Mouse (Mus musculus) forebrain, embryonic 13.5 days (tissue): ENCODE measurements around the gene Dio2. TPM values are rescaled to one million over a fixed set of nuclear protein-coding genes. Genes with fewer than 3 reads are reported as not detected.

Experiments used
- ATAC-seq: fragments of 200-750 bp; cut with Nextera tagmentation; 2 replicates; pipeline ENCODE4 v1.8.0; 2017
- H3K27ac ChIP-seq: fragments of 300-500 bp; sonication (generic); 2 replicates; pipeline ENCODE4 v1.5.1; 2015; ENCODE audit warnings: inconsistent platforms, mild to moderate bottlenecking, moderate library complexity
- H3K27me3 ChIP-seq: fragments of 300-500 bp; sonication (generic); 2 replicates; pipeline ENCODE4 v1.6.1; 2015; ENCODE audit warnings: mild to moderate bottlenecking, inconsistent platforms
- H3K36me3 ChIP-seq: fragments of 300-500 bp; sonication (generic); 2 replicates; pipeline ENCODE4 v1.6.1; 2015; ENCODE audit warnings: mild to moderate bottlenecking, inconsistent platforms; ENCODE audit not compliant: poor library complexity, severe bottlenecking
- H3K4me1 ChIP-seq: fragments of 300-500 bp; sonication (generic); 2 replicates; pipeline ENCODE4 v1.6.1; 2015; ENCODE audit warnings: inconsistent platforms
- H3K4me2 ChIP-seq: fragments of 300-500 bp; sonication (generic); 2 replicates; pipeline ENCODE4 v1.6.1; 2015; ENCODE audit warnings: inconsistent platforms, mild to moderate bottlenecking, moderate library complexity
- H3K4me3 ChIP-seq: fragments of 300-500 bp; sonication (generic); 2 replicates; pipeline ENCODE4 v1.5.1; 2015; ENCODE audit warnings: mild to moderate bottlenecking, inconsistent platforms
- H3K9ac ChIP-seq: fragments of 300-500 bp; sonication (generic); 2 replicates; pipeline ENCODE4 v1.6.1; 2015; ENCODE audit warnings: mild to moderate bottlenecking, inconsistent platforms
- H3K9me3 ChIP-seq: fragments of 300-500 bp; sonication (generic); replicated peaks from 2 replicates; pipeline ENCODE4 v1.6.1; 2016; ENCODE audit warnings: inconsistent platforms
- WGBS: fragments of 180-500 bp; shearing (Covaris S2); methylation state at CpG from one replicate; pipeline ENCODE4 v1.1.7; 2015; 5-methylcytosine and 5-hydroxymethylcytosine counted together
- polyA plus RNA-seq: library from polyadenylated mRNA; unstranded; fragments of >200 nt; fragmentation: Nextera tagmentation; extraction: Ambion mirVana; gene quantifications from 2 replicates; pipeline ENCODE4 v1.2.1, GENCODE M21; 2015

The Dio2 gene
- polyA plus RNA-seq, 1 experiment from 2014 or later = 0.12 TPM

- Histone ChIP-seq H3K4me3 (no peak overlapping the region), H3K4me1 (no peaks in the 10 kb centered on the region), H3K27ac (no peak overlapping the region), H3K36me3 (no peaks in the 10 kb centered on the region), H3K4me2 (no peak overlapping the region), H3K9me3 (no peaks in the 10 kb centered on the region), H3K9ac (no peak overlapping the region), H3K27me3 (no peaks in the 10 kb centered on the region)
- no peak for ATAC-seq
- 91% methylated on average over 2 of the region's 2 CpGs for WGBS
These were observed 44.1 kb downstream of the Dio2 start for GRCm38 (mm10) chr12:90694135-90694534.
